Mouse (Mus musculus) frontal cortex, postnatal 10 days (tissue): ENCODE results near the gene Rasl12.

Experiments used
- DNase-seq, 2 experiments: peaks; one replicate each; pipeline ENCODE4 v3.0.0; 2022; ENCODE audit warnings: low spot score in 2 of 2, mixed read lengths in 1 of 2

The Rasl12 gene

GRCm38 (mm10) chr9:65398279-65398678 lies at the start of gene Rasl12:
Gene Rasl12 (plus strand): TSS chr9:65398506.
- DNase-seq: peak in 1 of 2 experiments; percentile 52

GRCm38 (mm10) chr9:65353251-65353650 lies 45.1 kb upstream of the Rasl12 start:
- DNase-seq: no peak

GRCm38 (mm10) chr9:65356561-65356960 lies 41.7 kb upstream of the Rasl12 start:
- DNase-seq: no peak

- no peak for DNase-seq
Observed at GRCm38 (mm10) chr9:65356971-65357370, 41.3 kb upstream of the Rasl12 start.

GRCm38 (mm10) chr9:65358956-65359480 lies 39.3 kb upstream of the Rasl12 start:
- no peak for DNase-seq

- DNase-seq: no peak
Observed at GRCm38 (mm10) chr9:65360641-65361448, 37.5 kb upstream of the Rasl12 start, which contains the start of gene Ubap1l. Gene Ubap1l (plus strand): TSS chr9:65361041.

GRCm38 (mm10) chr9:65363684-65364083 lies 34.6 kb upstream of the Rasl12 start:
- no peak for DNase-seq

- no peak for DNase-seq
Observed at GRCm38 (mm10) chr9:65365721-65366120, 32.6 kb upstream of the Rasl12 start.

GRCm38 (mm10) chr9:65371756-65372155 lies 26.6 kb upstream of the Rasl12 start:
- DNase-seq: no peak

- DNase-seq: no peak
Observed at GRCm38 (mm10) chr9:65372449-65372848, 25.9 kb upstream of the Rasl12 start.

- DNase-seq: no peak
Observed at GRCm38 (mm10) chr9:65374468-65375162, 23.7 kb upstream of the Rasl12 start.

GRCm38 (mm10) chr9:65375163-65375934 lies 23.0 kb upstream of the Rasl12 start:
- peak; percentile 32 to 55 for DNase-seq

- no peak for DNase-seq
Observed at GRCm38 (mm10) chr9:65381017-65381590, 17.2 kb upstream of the Rasl12 start.

GRCm38 (mm10) chr9:65382031-65382750 lies 16.1 kb upstream of the Rasl12 start:
- no peak for DNase-seq

GRCm38 (mm10) chr9:65382751-65383097 lies 15.6 kb upstream of the Rasl12 start:
- no peak for DNase-seq

- DNase-seq: no peak
Observed at GRCm38 (mm10) chr9:65384276-65384675, 14.0 kb upstream of the Rasl12 start.

- DNase-seq: no peak
Observed at GRCm38 (mm10) chr9:65386373-65387140, 11.7 kb upstream of the Rasl12 start.

- no peak for DNase-seq
Observed at GRCm38 (mm10) chr9:65390752-65391612, 7.3 kb upstream of the Rasl12 start.

- DNase-seq: no peak
Observed at GRCm38 (mm10) chr9:65391613-65391964, 6.7 kb upstream of the Rasl12 start, which contains the start of gene Kbtbd13. Gene Kbtbd13 (minus strand): TSS chr9:65391652.
